Mouse (Mus musculus) kidney, adult 2 months (tissue): ENCODE measurements around the gene Pir. TPM values are rescaled to one million over a fixed set of nuclear protein-coding genes. Genes with fewer than 3 reads are reported as not detected.

Experiments used
- DNase-seq: peaks from one replicate; pipeline ENCODE4 v3.0.0; 2021
- H3K27ac ChIP-seq: fragments of 200-500 bp; 2 replicates; pipeline ENCODE4 v1.5.1; 2012; ENCODE audit warnings: low read depth, low read length, control low read depth, inconsistent platforms; ENCODE audit not compliant: insufficient read depth
- H3K27me3 ChIP-seq: fragments of 200-500 bp; replicated peaks from 2 replicates; pipeline ENCODE4 v1.6.1; 2012; ENCODE audit warnings: mild to moderate bottlenecking, moderate library complexity, low read length, inconsistent platforms; ENCODE audit not compliant: control insufficient read depth, insufficient read depth
- H3K36me3 ChIP-seq: fragments of 200-500 bp; 2 replicates; pipeline ENCODE4 v1.6.1; 2012; ENCODE audit warnings: mild to moderate bottlenecking, moderate library complexity, low read length, inconsistent platforms; ENCODE audit not compliant: control insufficient read depth, insufficient read depth
- H3K4me1 ChIP-seq: fragments of 200-500 bp; 2 replicates; pipeline ENCODE4 v1.6.1; 2011; ENCODE audit warnings: low read length; ENCODE audit not compliant: control insufficient read depth, insufficient read depth
- H3K4me3 ChIP-seq: fragments of 200-500 bp; 2 replicates; pipeline ENCODE4 v1.5.1; 2011; ENCODE audit warnings: mild to moderate bottlenecking, low read depth, low read length, control low read depth; ENCODE audit not compliant: insufficient read depth
- CTCF ChIP-seq: fragments of 200-500 bp; conservative IDR thresholded peaks from 2 replicates; pipeline ENCODE4 v1.5.1; 2011; ENCODE audit warnings: low read depth, mild to moderate bottlenecking, control low read depth, low read length, moderate library complexity, mixed read lengths; ENCODE audit not compliant: insufficient read depth, insufficient read length
- POLR2A ChIP-seq: fragments of 200-500 bp; IDR thresholded peaks from one replicate; pipeline ENCODE4 v1.6.1; 2011; ENCODE audit warnings: low read depth, low read length, control low read depth
- WGBS: fragments of 180-500 bp; shearing (Covaris S2); methylation state at CpG from one replicate; pipeline ENCODE4 v1.1.7; 2018; 5-methylcytosine and 5-hydroxymethylcytosine counted together
- polyA plus RNA-seq: library from polyadenylated mRNA; depleted of rRNA; stranded (reverse); fragments of >200 nt; gene quantifications from 2 replicates; pipeline ENCODE4 v1.2.3, GENCODE M21; 2012

Gene Pir
- polyA plus RNA-seq, 1 experiment = 1.1 TPM

- peak; percentile 28 for DNase-seq
- 48% methylated on average over 3 of the region's 3 CpGs for WGBS
- H3K4me1 ChIP-seq = no peaks in the 10 kb centered on the region
- no peaks in the 10 kb centered on the region for H3K27me3 ChIP-seq
- H3K27ac ChIP-seq = no peak overlapping the region
- no peak overlapping the region for H3K4me3 ChIP-seq
- TF ChIP-seq CTCF = peak; percentile 50
- no peak for TF ChIP-seq POLR2A
- H3K36me3 ChIP-seq = no peaks in the 10 kb centered on the region
Observed at GRCm38 (mm10) chrX:164287077-164287476, 17.9 kb downstream of the Pir start.

GRCm38 (mm10) chrX:164291147-164291546 lies 22.0 kb downstream of the Pir start:
- no peaks in the 10 kb centered on the region for H3K36me3 ChIP-seq
- no peak overlapping the region for H3K4me3 ChIP-seq
- H3K27ac ChIP-seq = no peak overlapping the region
- WGBS = 24% methylated on average over 5 of the region's 5 CpGs
- H3K27me3 ChIP-seq = no peaks in the 10 kb centered on the region
- no peak for TF ChIP-seq CTCF
- peak; percentile 17 for DNase-seq
- H3K4me1 ChIP-seq = no peaks in the 10 kb centered on the region

- no peak for TF ChIP-seq POLR2A
- no peak for TF ChIP-seq CTCF
- DNase-seq = peak; percentile 10
- 54% methylated on average over 2 of the region's 2 CpGs for WGBS
- Histone ChIP-seq H3K4me1 (no peaks in the 10 kb centered on the region), H3K4me3 (no peak overlapping the region), H3K27ac (no peak overlapping the region), H3K36me3 (no peaks in the 10 kb centered on the region), H3K27me3 (no peaks in the 10 kb centered on the region)
Observed at GRCm38 (mm10) chrX:164306250-164306649, 37.1 kb downstream of the Pir start.

- no peak for DNase-seq
- 79% methylated on average over 1 of the region's 1 CpGs for WGBS
- no peak overlapping the region for H3K4me3 ChIP-seq
- no peaks in the 10 kb centered on the region for H3K4me1 ChIP-seq
- no peaks in the 10 kb centered on the region for H3K36me3 ChIP-seq
- no peaks in the 10 kb centered on the region for H3K27me3 ChIP-seq
- H3K27ac ChIP-seq = no peak overlapping the region
- TF ChIP-seq POLR2A = no peak
- no peak for TF ChIP-seq CTCF
Observed at GRCm38 (mm10) chrX:164313876-164314275, 44.7 kb downstream of the Pir start.

- H3K27ac ChIP-seq = no peak overlapping the region
- no peaks in the 10 kb centered on the region for H3K36me3 ChIP-seq
- H3K27me3 ChIP-seq = no peaks in the 10 kb centered on the region
- 96% methylated on average over 4 of the region's 4 CpGs for WGBS
- H3K4me1 ChIP-seq = no peaks in the 10 kb centered on the region
- TF ChIP-seq CTCF = no peak
- no peak for TF ChIP-seq POLR2A
- no peak for DNase-seq
- H3K4me3 ChIP-seq = no peak overlapping the region
Observed at GRCm38 (mm10) chrX:164318554-164318953, 49.4 kb downstream of the Pir start.

GRCm38 (mm10) chrX:164320031-164320430 lies 50.9 kb downstream of the Pir start:
- no peaks in the 10 kb centered on the region for H3K27me3 ChIP-seq
- no peak for TF ChIP-seq POLR2A
- no peak for TF ChIP-seq CTCF
- no peak for DNase-seq
- H3K4me1 ChIP-seq = no peaks in the 10 kb centered on the region
- 88% methylated on average over 3 of the region's 3 CpGs for WGBS
- H3K36me3 ChIP-seq = no peaks in the 10 kb centered on the region
- no peak overlapping the region for H3K4me3 ChIP-seq
- H3K27ac ChIP-seq = no peak overlapping the region

GRCm38 (mm10) chrX:164322492-164322891 lies 53.3 kb downstream of the Pir start:
- Histone ChIP-seq H3K4me1 (no peaks in the 10 kb centered on the region), H3K27ac (no peak overlapping the region), H3K4me3 (no peak overlapping the region), H3K27me3 (no peaks in the 10 kb centered on the region), H3K36me3 (no peaks in the 10 kb centered on the region)
- DNase-seq = no peak
- TF ChIP-seq POLR2A = no peak
- WGBS = 79% methylated on average over 5 of the region's 5 CpGs

GRCm38 (mm10) chrX:164323391-164323913 lies 54.3 kb downstream of the Pir start:
- Histone ChIP-seq H3K27me3 (no peaks in the 10 kb centered on the region), H3K4me3 (no peak overlapping the region), H3K36me3 (no peaks in the 10 kb centered on the region), H3K4me1 (no peaks in the 10 kb centered on the region), H3K27ac (no peak overlapping the region)
- DNase-seq = no peak
- 76% methylated on average over 4 of the region's 4 CpGs for WGBS
- no peak for TF ChIP-seq CTCF
- TF ChIP-seq POLR2A = no peak
